Mouse (Mus musculus) layer of hippocampus, adult 9-11 months (tissue): ENCODE results near the gene Trio.

Experiments
- DNase-seq: peaks from one replicate; pipeline ENCODE4 v3.0.0; 2022

Gene Trio

DNA sequence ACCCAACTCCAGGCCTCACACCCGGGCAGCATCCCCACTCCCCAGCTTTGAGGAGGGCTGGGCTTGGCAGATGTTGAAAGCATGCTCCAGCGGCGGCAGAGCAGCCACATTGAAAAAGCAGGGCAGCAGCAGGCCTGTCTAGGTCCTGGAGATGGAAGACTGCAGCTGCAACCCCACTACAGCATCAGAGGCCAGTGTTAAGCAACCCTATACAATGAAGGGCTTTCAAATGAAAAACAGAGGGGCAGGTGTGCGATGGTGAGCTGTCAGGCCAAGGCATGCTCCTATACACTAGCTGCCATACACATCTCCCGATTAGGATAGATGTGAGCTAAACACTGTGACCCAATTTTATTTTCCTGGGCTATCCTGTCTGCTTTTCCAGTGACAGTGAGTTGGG, 265.8 kb downstream of the Trio start:
- no peak for DNase-seq

DNA sequence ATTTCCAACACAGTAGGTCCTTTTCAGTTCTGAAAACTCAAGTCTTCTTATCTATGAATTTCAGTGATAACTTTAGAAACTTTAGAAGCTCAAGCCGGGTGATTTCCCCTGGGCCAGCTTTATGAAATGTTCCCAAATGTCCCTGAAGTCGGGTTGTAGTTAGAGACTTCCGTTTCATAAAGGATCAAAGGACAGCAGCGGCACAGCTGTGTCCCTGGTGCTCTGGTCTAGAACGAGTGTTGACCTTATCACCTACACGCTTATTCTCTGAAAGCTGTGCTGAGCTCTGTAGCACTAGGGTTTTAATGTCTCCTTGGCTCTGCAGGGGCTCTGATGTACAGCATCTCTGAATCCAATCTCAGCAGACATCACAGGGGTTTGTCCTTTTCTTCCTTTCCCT, 267.0 kb downstream of the Trio start:
- no peak for DNase-seq

DNA sequence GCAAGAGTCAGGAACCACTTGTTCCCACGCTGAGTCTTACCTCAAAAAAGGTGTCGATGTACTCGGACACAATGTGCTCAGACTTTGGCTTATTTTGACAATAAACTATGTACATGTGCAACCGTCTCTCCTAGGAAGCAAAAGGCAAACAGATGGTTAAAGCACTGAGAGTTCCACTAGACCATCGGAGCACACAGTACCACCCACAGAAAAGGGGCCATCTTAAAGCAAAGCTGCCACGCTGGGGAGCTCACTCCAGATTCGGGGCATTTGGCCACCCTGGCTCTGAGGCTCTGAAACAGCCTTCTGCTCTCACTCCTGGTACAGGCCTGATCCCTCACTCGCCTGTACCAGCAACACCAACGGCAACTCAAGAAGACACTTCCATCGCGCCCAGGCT, 269.2 kb downstream of the Trio start:
- peak; percentile 71 for DNase-seq

DNA sequence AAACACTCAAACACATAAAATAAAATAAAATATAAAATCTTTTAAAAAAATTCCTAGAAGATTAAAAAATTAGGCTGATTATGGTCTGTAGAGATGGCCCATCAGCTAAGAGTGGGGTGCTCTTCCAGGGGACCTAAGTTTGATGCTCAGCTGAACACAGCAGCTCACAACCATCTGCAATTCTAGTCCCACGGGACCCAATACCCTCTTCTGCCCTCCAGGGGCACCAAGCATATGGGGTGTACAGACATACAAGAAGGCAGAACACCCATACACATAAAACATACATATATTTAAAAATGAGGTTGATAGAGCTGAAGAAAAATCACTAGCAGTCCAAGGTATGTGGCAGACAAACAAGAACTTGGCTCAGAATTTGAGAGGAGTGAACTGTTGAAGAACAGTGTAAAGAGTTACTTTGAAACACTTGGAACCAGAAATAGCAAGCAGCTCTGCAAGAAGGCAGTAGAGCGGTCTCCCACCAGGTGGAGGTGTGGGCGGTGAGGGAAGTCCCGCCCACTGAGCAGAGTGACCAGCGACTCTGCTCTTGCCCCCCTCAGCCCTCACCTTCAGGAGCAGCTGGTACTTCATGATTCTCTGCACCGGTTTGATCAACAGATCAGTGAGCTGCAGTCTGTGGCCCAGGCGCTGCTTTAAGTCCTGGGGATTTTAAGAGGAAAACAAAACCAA, 270.9 kb downstream of the Trio start:
- no peak for DNase-seq

DNA sequence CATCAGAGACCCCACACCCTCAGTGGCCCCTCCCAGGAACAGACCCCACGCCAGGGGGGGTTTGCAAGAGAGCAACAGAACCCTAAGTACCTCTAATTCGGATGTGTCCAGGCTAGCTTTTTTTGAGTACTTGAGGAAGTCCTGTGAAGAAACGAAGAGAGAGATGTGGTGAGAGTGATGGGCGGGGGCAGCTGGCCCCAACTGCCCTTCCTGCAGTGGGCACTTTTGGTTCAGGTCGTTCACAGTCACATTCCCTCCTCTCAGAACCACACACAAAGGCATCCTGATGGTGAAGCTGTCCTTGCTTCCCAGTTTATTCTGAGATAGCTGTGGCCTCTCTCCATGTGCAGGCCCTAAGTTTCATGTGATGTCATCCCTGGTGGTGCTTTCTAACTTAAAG, 271.7 kb downstream of the Trio start:
- no peak for DNase-seq

DNA sequence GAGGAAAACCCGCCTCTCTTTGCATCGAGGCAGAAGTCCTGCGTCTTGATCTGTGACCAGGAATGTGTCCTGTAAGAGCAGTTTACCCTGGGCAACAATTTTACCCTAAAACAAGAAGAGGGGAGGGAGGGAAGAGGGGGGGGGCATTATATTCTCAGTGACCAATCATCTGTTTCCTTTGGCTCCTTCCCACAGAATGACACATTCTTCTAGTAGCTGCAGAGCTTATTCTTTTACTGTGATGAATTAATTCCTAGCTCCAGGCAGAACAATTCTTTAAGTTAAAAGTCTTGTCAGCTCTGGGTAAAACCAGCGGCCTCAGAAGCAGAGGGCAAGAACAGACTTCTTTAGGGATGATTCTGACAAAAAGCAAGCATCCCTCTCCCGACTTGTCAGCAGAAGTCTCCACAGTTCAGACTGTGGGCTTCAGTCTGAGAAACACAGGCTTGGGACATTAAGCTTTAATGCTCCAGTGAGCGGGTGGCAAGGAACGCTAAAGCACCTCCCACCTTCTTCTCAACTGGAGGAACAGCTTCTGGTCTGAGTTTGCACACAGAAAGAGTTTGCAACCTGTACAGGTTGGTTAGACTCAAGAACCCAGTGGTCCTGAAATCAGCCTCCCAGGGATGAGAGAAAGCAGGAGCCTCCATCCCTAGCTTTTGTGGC, 272.8 kb downstream of the Trio start:
- DNase-seq, result no peak

DNA sequence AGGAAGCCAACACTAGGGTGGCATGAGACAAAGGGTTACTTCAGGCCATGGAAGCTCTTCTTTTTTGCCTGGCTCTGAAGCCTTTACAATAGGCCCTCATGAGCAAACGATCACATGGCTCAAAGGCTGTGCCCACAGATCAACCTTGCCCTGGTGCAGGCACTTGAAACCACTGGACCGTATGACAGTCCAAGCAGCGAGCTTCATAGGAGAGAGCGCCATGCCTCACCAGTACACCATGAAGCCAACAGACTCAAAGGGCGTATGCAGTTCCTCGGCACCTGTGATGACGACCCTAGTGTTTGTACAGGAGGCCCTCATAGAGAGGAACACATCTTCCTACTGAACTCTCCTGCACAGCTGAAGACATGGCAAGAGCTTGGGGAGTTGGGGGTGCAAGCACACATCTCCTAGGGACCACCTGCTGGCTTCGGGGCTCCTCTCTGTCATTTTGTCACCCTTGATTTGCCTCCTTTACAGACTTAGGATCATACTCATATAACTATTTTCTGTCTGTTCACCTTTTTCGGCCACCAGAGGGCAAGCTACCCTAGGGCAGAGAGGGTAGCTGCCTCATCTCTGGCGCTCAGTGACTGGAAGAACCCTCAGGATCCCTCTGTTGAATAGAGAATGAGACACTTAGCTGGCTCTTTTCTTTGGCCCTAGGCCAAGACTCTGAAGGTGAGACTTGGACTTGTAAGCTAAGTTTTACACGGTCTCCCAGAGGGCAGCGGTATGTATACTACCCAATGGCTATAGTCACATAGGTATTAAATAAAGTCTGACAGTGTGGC, 273.8 kb downstream of the Trio start:
- DNase-seq, result peak; percentile 56

DNA sequence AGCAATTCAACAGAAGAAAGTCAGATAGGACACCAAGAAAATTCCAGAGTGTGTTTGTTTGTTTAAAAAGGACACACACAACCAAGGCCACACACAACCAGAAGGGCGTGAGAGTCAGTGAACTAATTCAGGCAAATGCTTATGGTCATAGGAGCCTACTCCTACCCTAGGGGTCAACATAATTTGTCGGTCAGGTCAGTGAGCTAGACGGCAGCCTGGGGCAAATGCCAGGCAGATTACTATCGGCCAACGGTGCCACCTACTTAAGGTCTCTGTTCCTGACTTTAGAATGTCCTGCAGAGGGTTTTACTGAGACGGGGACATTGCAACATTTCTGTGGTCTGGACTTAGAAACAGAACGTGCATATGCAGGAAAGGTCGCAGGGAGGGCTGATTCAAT, 276.9 kb downstream of the Trio start:
- no peak for DNase-seq

DNA sequence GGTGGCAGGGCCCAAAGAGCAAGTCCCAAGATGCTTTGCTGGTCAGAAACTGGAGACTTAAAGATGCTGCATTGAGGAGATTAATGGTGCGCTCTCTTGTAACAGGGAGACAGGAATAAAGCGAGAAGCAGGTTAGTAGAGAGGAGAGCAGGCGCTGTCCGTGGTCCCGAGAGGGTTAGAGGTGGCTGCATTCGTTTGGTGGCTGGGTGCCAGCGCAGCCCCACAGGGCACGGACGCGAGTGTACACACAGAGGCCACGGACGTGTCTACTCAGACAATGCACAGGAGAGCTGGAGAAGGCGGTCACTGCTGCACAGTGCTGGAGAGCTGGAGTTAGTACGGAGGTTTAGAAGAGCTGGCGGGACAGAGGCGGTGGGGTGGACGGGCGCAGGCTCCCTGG, 278.1 kb downstream of the Trio start:
- no peak for DNase-seq

DNA sequence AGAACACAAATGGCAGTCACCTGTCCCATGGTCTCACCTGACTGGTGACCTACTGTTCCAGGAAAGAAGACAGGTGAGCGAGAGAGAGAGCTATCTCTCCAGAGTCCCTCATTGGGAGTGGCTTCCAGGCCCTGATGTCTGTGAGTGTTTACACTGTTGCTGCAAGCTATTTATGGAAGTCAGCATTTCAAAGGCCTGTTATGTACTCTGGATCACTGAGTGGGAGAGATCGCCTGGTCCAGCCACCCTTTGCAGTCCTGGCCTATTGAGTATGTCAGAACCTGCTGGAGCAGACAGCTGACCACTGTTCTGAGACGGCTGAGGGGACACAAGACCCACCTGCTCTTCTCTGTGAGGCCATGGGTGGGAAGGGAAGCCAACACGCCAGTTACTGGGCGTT, 280.7 kb downstream of the Trio start:
- no peak for DNase-seq

DNA sequence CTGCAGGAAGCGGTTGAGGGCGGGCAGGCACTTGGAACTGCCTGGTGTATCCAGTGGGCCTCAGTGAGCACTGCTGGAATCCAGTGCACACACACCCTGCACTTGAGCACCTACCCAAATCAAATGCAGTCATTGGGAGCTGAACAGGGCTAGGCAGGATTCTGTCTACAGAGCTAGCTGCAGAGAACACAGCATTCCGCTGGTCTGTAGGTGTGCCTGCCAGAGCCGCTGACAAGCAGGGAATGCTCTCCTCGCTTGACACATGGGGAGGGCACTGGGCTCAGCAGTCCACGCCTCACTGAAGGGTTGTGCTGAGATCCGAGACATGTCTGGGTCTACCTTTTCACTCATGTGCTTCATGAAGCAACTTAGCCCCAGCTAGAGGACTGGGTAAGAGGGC, 285.6 kb downstream of the Trio start:
- no peak for DNase-seq

DNA sequence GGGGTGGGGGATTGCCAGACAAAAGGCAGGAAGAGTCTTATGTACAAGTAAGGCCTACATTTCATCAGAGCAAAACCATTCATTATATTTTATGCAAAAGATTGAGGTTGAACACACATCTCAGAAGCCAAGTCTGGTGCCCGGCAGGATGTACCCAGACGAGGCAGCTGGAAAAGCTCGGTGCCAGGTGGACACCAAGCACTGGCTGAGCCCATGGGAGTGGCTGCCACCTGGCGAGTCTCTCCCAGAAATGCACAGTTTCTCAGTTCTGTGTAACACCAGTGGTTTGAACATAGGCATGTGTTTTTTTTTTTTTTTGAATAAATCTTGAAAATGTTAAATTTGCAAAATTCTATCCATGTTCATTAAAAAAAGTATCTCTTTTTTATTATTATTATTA, 293.8 kb downstream of the Trio start:
- no peak for DNase-seq

DNA sequence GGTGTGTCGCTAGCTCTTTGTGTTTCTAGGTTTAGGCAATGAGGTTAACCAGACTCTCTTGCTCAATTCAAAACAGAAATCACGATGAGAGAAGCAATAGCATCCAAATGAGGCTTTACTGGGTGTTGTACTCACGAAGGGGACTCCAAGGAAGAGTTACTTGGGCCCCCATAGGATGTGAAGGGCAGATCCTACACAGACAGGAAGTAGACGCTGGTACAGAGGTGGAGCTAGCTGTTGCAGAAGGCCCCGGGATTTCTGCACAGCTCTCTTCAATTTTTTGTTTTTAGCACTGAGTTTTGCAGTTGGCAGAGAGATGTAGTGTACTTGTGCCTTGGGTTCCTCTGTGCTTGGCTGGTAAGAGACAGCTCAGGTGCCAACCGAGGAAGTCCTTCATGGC, 299.4 kb downstream of the Trio start:
- no peak for DNase-seq

DNA sequence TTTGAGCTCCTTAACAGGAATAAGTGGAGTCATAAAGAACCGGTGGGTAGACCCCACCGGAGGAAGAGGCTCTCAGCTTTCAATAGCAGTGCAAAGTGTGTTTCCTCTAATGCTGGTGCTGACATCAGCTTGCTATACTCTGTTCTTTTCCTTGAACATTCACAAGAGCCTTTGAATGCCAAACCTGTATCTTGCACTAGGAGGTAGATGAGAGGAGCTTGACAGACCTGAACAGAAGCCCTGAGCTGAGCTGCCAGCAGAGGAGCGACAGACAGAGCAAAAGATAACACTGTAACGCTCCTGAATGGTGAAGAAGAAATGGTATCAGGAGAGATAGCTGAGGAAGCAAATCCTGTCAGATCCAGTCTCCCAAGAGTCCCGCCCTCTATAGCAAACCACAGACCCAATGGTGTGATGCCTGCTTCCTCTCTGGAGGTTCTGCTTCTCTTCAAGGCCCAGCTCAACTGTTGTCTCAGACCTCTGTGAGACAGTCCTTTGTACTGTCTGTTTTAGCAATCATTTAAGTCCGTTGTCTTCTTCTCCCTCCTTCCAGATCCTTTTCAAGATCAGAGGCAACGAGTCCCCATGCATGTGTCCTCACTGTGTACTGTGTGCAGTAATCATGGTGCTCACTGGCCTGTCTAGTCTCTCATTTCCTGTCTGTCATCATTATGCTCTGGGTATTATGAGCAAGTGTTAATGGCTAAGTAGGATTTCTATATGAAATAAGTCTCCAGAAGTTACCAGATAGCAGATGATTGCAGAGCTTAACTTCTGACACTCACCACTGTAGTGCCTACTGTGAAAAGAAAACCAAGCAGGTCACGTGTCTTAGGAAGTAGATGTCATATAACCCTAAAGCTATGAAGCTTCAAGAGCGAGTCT, 300.6 kb downstream of the Trio start:
- peak; percentile 55 for DNase-seq

DNA sequence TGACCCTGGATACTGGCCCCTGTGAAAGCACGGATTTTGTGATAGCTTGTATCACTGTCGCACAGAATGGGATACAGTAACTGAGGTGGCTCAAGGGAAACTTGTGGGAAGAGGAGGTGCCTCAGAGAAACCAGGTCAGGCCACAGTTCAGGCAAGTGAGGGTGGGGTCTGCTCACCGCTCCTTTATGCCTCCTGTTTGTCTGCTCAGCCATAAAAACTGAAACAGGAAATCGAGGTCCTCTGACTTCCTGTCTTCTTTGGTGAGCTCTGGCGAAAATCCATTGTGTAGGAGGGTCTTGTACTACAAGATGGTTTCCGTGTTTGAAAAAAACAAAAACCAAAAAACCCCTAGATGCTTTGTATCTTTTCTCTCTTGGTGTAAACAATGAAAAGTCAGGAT, 301.4 kb downstream of the Trio start:
- DNase-seq, result peak; percentile 48

DNA sequence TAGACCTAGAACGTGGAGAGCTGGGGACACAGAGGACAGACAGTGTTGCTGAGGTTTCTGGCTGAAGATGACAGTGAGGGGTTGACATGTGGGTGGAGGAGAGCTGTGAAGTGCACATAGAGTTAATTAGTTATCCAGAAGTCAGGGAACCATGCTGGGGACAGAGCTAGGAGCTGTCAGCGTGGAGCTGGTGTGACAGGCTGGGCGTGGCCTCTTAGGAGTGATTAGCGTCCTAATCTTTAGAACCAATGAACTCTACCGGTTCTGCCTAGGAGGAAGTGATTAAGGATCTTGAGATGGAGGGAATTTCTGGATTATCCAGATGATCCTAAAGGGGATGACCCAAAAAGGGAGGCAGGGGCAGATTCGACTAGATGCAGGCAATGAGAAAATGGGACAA, 301.9 kb downstream of the Trio start:
- no peak for DNase-seq

DNA sequence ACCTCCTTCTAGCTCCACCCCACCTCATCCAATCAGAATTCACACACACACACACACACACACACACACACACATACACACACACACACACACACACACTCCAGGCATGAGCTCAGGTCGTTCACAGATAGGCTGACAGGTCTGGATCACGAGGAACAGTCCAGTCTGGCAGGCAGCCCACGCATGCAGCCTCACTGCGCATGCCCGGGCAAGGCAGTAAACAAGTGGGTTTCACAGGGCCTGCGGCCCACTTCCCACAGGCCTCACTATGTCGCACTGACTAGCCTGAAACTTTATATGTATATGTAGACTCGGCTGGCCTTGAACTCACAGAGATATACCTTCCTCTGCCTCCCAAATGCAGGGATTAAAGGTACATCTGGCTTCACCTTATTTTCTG, 305.4 kb downstream of the Trio start:
- peak; percentile 62 for DNase-seq

DNA sequence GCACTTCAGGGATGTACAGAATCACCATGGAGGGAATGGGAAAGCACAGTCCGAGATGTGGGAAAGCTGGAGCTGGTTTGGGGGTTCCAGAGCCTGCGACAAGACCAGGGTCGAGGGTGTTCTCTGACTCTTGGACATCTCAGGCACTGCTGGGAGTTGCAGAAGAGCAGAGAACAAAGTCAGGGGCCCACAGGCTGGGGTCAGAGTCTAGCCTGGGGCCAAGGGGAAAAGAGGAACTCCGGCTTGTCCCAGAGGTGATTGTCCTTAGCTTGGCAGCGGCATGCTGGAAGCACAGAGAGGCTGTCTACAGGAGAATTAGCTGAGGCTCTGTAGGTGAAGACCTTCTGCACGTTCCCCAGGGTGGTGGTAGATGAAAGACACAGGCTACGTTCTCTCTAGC, 307.0 kb downstream of the Trio start:
- no peak for DNase-seq

DNA sequence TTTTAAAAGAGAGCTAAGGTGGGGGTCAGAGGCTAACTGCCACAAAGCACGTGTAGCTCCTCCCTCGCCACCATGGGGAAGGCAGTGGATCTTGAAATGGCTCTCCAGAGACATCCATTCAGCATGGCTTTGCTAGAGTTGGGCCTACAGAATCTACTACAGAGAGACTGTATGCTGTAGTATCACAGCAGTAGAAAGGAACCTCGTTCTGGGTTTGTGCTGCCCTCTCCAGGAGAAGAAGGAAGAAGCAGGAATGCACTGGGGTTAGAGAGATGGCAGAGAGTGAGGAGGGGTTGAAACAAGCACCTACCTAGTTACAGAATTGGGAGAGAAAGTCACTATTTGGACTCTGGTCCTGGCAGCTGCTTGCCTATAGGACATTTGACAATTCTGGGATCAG, 310.3 kb downstream of the Trio start:
- DNase-seq, result peak; percentile 62

DNA sequence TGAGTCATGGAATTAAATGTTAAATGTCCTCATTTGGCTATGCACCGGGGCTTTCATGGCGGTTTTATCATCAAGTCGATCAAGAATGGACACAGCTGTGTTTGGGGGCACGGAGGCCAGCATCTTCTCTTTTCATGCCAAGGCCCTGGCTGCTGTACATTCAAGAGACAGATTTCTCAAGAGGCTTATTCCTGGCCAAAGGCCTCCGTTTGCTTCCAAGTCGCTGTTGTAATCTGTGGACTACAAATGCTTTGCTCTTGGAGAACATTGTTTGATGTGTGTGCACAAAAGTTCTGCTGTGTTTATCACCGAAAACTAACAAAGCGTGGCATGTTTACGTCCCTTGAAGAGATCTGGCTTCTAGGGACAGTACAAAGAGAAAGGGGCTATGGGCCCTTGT, 314.9 kb downstream of the Trio start:
- no peak for DNase-seq

DNA sequence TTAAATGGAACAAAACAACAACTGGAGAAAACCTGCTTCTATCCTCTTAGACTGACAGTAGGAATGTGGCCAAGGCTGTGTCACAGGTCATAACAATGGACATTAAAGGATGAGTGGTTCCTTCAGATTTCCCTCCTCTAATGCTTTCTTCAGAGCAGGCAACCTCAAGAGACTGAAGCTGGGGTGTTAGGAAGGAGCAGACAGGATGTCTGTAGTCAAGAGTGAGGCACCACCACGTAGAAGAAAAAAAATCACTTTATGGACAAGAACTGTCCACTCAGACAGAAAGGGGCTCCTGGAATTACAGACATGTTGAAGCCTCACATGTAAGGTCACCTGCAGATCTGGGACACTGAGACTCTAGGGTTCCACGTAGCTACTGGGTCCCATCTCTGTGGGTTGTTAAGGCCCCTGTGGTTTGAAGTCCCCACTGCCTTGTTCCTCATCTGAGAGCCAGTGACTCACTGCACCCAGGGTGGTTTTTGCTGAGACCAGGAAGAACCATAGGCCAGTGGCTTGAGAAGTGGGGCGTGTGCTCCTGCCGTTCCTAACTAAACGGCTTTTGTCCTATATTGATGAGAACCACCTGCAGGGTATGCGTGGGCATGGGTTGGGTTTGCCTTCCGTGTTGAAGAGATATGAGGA, 316.6 kb downstream of the Trio start:
- DNase-seq, result no peak

DNA sequence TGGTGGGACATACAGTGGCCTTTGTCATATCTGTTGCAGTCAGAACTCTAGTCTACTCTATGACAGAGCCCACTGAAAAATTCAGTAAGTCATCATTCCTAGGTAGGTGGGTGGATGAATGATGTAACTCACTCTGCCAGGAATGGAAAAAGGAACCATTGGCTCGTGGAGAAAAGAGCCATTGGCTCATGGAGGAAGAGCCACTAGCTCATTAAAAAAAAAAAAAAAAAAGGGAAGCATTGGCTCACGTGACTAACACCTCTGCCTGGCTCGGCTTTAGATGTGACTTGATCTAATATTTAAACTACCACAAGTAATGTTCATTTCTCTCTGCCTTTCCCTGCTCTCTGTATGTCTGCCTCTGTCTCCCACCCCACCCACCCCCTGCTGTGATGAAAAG, 317.1 kb downstream of the Trio start:
- DNase-seq, result no peak

DNA sequence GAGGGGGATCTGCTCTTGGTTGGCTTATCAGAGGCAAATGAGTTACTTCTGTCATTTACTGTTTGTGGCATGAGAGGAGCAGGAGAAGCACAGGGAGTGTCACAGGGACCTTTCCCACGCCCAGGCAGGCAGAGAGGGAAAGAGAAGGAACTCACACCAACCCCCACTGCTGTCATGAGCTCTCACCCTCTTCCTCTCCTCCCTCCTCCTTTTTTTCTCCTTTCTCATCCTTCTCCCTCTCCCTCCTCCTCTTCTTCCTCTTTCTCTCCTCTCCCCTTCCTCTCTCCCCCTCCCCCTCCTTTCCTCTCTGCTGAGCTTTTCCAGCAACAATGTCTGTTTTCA, 322.7 kb downstream of the Trio start:
- DNase-seq, result no peak
